Mouse (Mus musculus): ENCODE measurements around the gene Itpkb.

DNA sequence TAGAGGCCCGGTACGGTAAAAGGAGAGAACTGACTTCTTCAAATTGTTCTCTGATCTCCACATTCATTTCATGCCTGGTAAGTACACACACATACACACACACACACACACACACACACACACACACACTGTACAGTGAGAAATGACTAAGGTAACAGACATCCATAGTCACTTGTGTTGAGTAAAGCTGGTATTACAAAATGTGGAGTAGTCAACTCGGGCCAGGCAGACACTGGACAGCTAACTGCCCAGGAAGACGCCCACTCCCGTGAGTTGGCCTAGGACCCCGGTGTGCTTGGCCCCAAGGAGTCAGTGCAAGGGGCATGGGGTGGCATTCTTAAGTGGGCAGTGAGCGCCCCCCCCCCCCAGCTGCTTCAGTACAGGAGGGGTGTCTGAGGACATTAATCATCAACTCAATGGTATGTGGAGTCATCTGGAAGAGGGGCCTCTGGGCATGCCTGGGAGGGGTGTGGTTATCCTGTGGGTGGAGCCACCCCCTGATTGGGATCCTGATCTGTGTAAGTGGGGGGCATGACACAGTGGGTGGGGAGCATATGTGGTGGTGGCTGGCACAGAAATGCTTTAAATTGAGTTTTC is 41.3 kb upstream of the Itpkb start:
- TF ChIP-seq GATA1 (IDR thresholded peaks at IDR 0.05; ENCODE audit: borderline replicate concordance, low read length) (no peak), FLI1 (IDR thresholded peaks at IDR 0.05; ENCODE audit: low read length) (no peak)

Measured in megakaryocyte, embryonic 14.5 days (primary cell).